In the genomic region with DNA sequence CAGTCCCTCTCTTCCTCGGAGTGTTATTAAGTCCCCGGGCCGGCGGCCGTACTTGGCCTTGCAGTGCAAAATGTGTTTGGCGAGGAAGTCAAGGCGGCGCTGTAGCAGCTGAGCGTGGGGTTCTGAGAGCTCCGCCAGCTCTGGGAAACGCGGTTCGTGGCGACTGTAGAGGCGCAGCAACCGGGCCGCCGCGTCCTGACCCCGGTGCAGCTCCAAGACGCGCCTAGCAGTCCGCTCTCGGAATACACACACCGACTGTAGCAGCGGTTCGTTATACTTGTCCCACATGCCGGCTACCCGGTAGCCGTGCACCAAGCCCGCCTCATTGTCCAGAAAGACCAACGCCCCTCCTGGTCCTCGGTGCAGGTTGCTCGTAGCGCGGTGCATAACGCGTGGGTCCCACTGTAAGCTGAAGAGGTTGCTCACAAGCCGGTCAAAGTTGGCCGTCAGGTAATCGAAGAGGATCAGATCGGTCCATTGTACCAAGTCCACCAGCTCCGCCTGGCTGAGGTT, we compare ENCODE assay signal across 8 mouse cellular contexts. TPM values are rescaled to one million over a fixed set of nuclear protein-coding genes. Genes with fewer than 3 reads are reported as not detected.
DNase-seq lines count a peak whose midpoint lies in the region; ATAC-seq and TF ChIP-seq lines count a peak whose summit lies in the region.

No protein-coding gene starts in this region.

- H3K4me2 ChIP-seq in hindbrain, postnatal 0 days (ENCODE audit: low read depth, low read length) = peak overlapping the region; percentile 96

- peak; percentile 47 for TF ChIP-seq CTCF in hindbrain, postnatal 0 days (IDR thresholded peaks at IDR 0.05; ENCODE audit: low read depth)

- no peaks in the 10 kb centered on the region; the same call in 1 of the 2 replicates for H3K4me1 ChIP-seq in hindbrain, postnatal 0 days (ENCODE audit: insufficient read depth, low read length)

- no peaks in the 10 kb centered on the region for H3K27me3 ChIP-seq in hindbrain, postnatal 0 days (ENCODE audit: insufficient read depth, low read length)

- DNase-seq in adrenal gland, postnatal 14 days = peak; percentile 65
- DNase-seq in embryo, embryonic 10 days (ENCODE audit: low spot score) = peak; percentile 75
- DNase-seq in gastrocnemius, postnatal 14 days = peak; percentile 64
- DNase-seq in hindbrain, postnatal 0 days (ENCODE audit: low spot score) = peak; percentile 84
- peak; percentile 33 to 64 for DNase-seq in left cerebral cortex, postnatal 14 days (ENCODE audit: low spot score in 2 of 2)
- peak; percentile 57 for DNase-seq in right cerebral cortex, postnatal 14 days

- H3K9me3 ChIP-seq in hindbrain, postnatal 0 days (ENCODE audit: low read length) = no peaks in the 10 kb centered on the region

- WGBS in hindbrain, postnatal 0 days = under 1% methylated on average over 43 of the region's 43 CpGs

- peak overlapping the region; percentile 83 for H3K4me3 ChIP-seq in hindbrain, postnatal 0 days (ENCODE audit: low read length)

- intact Hi-C loops in gastrocnemius, postnatal 14 days (cut with DNase I; ENCODE audit: low total_unique reads) = loop anchor here (5.0 to 10.0 kb wide), 2 partner anchors 416 to 543 kb away; no protein-coding TSS in a partner anchor
- intact Hi-C loops in left cerebral cortex, postnatal 14 days (cut with DNase I) = loop anchor here (5.0 to 10.0 kb wide), 4 partner anchors 148 to 736 kb away; no protein-coding TSS in a partner anchor

- H3K9ac ChIP-seq in hindbrain, postnatal 0 days (replicated peaks; ENCODE audit: low read length) = peak overlapping the region; percentile 82

- peak; percentile 16 for ATAC-seq in hindbrain, postnatal 0 days
- peak; percentile 21 for ATAC-seq in megakaryocyte progenitor cell, adult 5-6 weeks (replicated peaks; ENCODE audit: poor library complexity)
- ATAC-seq in inflammation-experienced regulatory T-cells, adult 6 months = no peak

- H3K27ac ChIP-seq in hindbrain, postnatal 0 days = peak overlapping the region; percentile 71

- no peaks in the 10 kb centered on the region for H3K36me3 ChIP-seq in hindbrain, postnatal 0 days (ENCODE audit: insufficient read depth, low read length)

RNA-seq across cellular contexts. Expression of a gene that starts 2.0 kb away (rescaled TPM):
- total RNA-seq in adrenal gland, postnatal 14 days (2021) = 0.85 and 1.5 TPM in 2 replicates
- total RNA-seq in gastrocnemius, postnatal 14 days (2021) = 1 to 10 TPM; 1.4 to 2.3 TPM
- total RNA-seq in hindbrain, postnatal 0 days (2014; rRNA removed) = 77.8 and 92.0 TPM in 2 replicates
- 27.2 and 30.1 TPM in 2 replicates for polyA plus RNA-seq in hindbrain, postnatal 0 days (2015; fragmentation: Nextera tagmentation; extraction: Ambion mirVana)
- total RNA-seq in left cerebral cortex, postnatal 14 days (2021) = 10 to 100 TPM; 85.8 to 97.7 TPM
- 0.05 and 0.07 TPM in 2 replicates for total RNA-seq in megakaryocyte progenitor cell, adult 5-6 weeks (2015)
- total RNA-seq in megakaryocyte progenitor cell, adult 5-6 weeks (2017) = not detected in 2 replicates
- not detected for polyA plus RNA-seq in inflammation-experienced regulatory T-cells, adult 6 months (2017; shearing (Covaris generic))

RNA-seq across cellular contexts. Expression of a gene that starts 42.7 kb away (rescaled TPM):
- 64.5 and 76.8 TPM in 2 replicates for total RNA-seq in adrenal gland, postnatal 14 days (2021)
- 10 to 100 TPM; 15.7 to 19.8 TPM for total RNA-seq in gastrocnemius, postnatal 14 days (2021)
- total RNA-seq in hindbrain, postnatal 0 days (2014; rRNA removed) = 78.2 and 87.6 TPM in 2 replicates
- 42.2 and 44.1 TPM in 2 replicates for polyA plus RNA-seq in hindbrain, postnatal 0 days (2015; fragmentation: Nextera tagmentation; extraction: Ambion mirVana)
- 100 to 1,000 TPM; 172 to 173 TPM for total RNA-seq in left cerebral cortex, postnatal 14 days (2021)
- 27.8 and 31.6 TPM in 2 replicates for total RNA-seq in megakaryocyte progenitor cell, adult 5-6 weeks (2015)
- total RNA-seq in megakaryocyte progenitor cell, adult 5-6 weeks (2017) = 35.6 and 40.8 TPM in 2 replicates
- polyA plus RNA-seq in inflammation-experienced regulatory T-cells, adult 6 months (2017; shearing (Covaris generic)) = 1 to 10 TPM; 3.6 to 9.9 (median 9.3) TPM

Comparison
In these comparisons a context has a peak if more than half of its experiments do, and no peak if none do; other contexts are left out.
1. RNA of a gene that starts 2.0 kb away (total RNA-seq): 85.8 to 97.7 TPM in left cerebral cortex, postnatal 14 days and 77.8 to 92.0 TPM in hindbrain, postnatal 0 days; 1.4 to 2.3 TPM in gastrocnemius, postnatal 14 days, 0.85 to 1.5 TPM in adrenal gland, postnatal 14 days and 0.05 to 0.07 TPM in megakaryocyte progenitor cell, adult 5-6 weeks; every median in the first group is over 10 times any median in the second.
2. Peak in every context shown above with its lines, with median percentiles within 50 percentile points of each other: DNase-seq.